Mouse (Mus musculus): ENCODE data around the gene Cdk4.

The Cdk4 gene

DNA sequence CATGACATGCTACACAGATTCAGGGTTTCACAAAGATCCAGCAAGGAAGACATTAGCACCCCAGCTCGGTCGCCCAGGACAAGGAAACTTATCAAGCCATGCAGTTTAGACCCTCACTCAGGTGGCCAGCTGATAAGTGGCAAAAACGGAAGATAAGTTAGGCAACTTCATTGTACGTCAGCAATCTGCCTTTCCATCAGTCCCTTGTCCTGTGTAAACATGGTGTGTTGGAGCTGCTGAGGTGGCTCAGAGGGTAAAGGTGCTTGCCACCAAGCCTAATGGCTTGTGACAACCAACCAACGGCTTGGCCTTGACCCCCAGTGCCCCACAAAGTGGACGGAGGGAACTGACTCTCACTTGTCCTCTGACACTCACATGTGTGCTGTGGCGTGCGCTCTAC lies 37.1 kb downstream of the Cdk4 start:
- DNase-seq, result no peak

DNA sequence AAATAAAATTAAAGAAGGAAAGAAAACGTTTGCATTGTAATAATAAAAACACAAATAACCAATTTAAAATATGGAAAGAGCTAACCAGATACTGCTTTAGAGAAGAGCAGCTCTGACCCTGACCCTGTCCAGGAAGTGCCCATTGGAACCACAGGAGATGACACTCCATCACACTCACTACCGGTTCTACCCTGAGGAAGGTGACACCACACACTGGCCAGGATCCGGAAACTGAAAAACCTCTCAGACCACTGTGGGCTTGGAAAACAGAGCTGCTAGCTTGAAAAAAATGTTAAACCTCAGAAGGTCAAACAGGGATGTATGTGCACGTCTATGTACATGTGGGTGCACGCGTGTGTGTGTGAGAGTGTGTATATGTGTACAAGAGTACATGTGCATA lies 37.8 kb downstream of the Cdk4 start:
- no peak for DNase-seq

DNA sequence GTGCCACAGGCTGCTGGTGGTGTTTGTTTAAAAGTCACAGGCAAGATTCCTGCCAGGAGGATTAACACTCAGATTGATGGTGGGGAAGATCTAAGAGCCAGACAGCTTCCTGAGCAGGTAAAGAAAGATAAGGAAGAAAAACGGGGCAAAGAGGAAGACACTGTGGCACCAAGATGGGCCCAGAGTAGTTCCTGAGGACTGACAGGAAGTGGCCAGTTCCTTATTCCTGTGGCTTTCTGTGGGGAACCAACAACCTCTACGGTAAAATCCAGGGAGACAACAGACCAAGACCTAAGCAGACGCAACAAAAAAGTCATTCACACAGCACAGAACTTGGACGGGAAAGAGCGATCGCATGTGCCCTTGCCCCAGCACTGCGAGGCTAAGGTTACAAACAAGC lies 40.3 kb downstream of the Cdk4 start:
- DNase-seq, result no peak

DNA sequence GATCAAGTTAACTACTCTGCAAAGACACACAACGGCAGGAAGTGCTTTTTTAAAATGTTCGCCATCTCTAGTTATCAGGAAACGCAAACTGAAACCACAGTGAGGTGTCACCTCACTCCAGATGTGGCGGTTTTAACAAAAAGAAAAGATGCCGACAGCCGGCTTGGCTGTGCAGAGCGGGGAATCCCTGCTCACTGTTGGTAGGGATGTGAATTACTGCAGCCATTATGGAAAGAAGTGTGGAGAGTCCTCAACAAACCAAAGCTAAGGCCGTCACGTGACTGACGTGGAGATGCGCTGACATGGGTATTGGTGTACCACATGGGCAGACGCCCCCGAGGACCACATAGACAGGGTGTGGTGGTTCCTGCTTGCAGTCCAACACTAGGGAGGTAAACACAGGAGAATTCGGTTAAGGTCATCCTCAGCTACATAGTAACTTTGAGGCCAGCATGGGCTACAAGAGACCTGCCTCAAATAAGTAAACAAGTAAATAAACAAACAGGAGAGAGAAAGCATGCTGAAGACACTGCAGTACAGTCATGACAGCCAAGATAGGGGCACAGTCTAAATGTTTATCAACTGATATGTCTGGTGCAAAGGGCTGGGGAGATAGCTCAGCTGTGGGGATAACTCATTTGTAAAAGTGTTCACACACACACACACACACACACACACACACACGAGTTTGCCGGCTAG lies 44.4 kb downstream of the Cdk4 start:
- DNase-seq, result no peak

DNA sequence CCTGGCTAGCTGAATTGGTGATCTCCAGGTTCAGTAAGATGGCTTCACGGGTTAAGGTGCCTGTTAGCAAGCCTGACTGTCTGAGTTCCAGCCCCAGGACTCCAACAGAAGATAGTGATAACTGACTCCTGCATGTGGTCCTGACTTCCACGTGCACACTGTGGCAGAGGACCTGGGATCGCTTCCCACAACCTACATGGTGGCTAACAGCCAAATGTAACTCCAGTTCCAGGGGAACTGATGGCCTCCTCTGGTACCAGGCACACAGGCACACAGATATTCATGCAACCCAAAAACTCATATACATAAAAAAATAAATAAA lies 44.9 kb downstream of the Cdk4 start:
- no peak for DNase-seq

DNA sequence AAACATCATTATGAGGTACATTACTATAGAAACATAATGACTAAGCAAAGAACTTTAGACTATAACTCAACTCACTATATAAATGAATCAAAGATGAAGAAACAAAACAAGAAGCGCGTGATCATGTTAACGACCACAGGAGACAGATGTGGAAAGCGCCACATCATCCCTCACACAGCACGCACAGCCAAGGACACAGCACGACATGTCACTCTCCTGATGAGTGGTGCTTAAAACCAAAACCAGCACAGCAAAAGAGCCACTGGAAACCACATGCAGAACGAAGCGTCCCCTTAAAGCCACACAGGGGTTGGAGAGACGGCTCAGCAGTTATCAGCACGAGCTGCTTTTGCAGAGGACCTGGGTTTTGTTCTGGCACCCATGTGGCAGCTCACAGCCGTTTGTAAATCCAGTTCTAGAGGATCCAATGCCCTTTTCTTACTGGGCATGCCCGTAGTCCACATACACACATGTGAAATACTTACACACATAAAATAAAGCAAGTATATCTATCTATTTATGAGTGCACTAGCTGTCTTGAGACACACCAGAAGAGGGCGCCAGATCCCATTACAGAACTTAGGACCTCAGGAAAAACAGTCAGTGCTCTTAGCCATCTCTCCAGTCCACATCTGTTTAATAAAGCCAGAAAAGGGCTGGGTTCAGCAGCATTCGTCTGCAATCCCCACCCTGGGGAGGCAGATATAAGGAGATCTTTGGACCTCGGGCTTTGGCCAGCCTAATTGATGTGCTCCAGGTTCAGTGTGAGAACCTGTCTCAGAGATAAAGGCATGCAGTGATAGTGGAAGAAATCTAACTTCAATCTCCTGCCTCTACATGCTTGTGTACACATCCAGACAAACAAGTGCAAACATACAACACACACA lies 47.9 kb downstream of the Cdk4 start:
- DNase-seq, result no peak

DNA sequence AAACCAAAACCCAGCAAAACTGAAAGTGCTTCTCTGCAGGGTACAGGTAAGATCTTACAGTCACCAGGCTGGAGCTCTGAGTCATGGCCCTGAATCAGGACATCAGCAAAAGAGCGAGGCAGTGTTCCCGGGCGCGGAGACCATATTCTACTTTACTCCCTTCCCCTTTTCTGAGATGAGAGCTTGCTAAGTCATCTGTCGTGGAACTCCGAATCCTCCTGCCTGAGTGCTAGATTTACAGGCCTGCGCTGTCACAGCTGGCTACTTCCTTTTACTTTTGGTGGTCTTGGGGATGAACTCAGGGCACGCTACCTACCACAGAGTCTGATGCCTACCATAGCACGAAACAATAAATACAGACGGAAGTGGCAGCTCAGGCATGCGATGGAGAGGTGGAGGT lies 51.1 kb downstream of the Cdk4 start:
- DNase-seq, result no peak

DNA sequence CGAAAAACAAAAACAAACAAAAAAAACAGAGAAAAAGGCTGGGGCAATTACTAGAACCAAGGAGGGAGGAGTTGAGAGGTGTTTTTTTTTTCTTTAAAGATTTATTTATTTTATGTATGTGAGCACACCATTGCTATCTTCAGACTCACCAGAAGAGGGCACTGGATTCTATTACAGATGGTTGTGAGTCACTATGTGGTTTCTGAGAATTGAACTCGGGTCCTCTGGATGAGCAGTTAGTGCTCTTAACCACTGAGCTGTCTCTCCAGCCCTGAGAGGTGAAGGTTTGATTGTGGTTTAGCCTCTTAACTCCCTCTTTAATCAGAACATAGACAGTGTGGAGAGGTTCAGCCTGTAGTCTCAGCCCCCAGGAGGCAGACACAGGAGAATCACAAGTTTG lies 51.7 kb downstream of the Cdk4 start:
- no peak for DNase-seq
